Mouse (Mus musculus) stomach, postnatal 0 days (tissue): ENCODE data around the gene Enpp4.

Experiments used
- CTCF ChIP-seq: IDR thresholded peaks from 2 replicates; pipeline ENCODE4 v1.5.1; 2016; ENCODE audit warnings: antibody characterized with exemption, low read depth, mild to moderate bottlenecking, moderate library complexity
- EP300 ChIP-seq: optimal IDR thresholded peaks from 2 replicates; pipeline ENCODE3; 2016; ENCODE audit warnings: antibody characterized with exemption

GRCm38 (mm10) chr17:44068876-44069275, 36.7 kb downstream of the Enpp4 start:
- TF ChIP-seq CTCF = no peak
- TF ChIP-seq EP300 = no peak
